In the genomic region with DNA sequence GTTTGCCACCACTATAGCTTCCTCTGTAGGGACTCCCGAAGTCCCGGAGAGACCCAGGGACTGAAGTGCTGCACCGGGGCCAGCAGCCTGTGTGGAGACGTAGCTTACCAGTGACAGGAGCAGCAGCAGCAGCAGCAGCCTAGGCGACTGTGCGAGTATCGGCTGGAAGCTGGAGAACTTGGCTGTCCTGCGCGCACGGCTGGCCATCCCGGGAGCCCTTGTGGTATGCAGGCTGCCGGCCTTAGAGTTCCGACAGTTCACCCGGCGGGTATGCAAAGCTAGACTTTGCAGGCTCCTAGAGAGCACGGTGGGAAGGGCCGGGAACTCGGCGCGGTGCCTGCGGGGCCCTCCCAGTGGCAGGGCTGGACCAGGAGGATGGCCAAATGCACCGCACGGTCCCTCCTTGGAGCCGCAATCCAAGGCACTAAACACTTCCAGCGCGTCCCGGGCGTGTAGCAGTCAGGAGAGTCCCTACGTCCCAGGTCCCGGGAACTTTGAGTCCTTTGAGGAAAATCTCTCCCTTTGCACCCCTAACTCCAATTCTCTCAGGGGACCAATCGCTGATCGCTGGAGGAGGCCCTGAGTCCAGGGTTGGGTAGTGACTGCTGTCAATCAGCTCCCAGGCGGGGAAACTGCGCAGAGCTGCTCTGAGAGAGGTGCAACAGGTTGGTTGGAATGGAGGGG, we compare ENCODE assay signal across 8 mouse cellular contexts. TPM values are rescaled to one million over a fixed set of nuclear protein-coding genes. Genes with fewer than 3 reads are reported as not detected.
DNase-seq lines count a peak whose midpoint lies in the region; ATAC-seq and TF ChIP-seq lines count a peak whose summit lies in the region.

A gene (minus strand): TSS at position 478 of the 684 bp plus-strand sequence.

- H3K9ac ChIP-seq in limb, embryonic 15.5 days: peak within 1 kb of the TSS; percentile 39; the same call in 1 of the 2 replicates
- peak within 1 kb of the TSS; percentile 29; the same call in 1 of the 2 replicates for H3K9ac ChIP-seq in midbrain, postnatal 0 days (replicated peaks; ENCODE audit: low read length, poor library complexity, severe bottlenecking)

- H3K27me3 ChIP-seq in cerebellum, adult 2 months (ENCODE audit: control insufficient read depth, insufficient read depth, low read length): no peaks in the 10 kb centered on the region
- peaks cover 38% of the 10 kb centered on the region for H3K27me3 ChIP-seq in embryonic facial prominence, embryonic 10.5 days (replicated peaks; ENCODE audit: low read depth, poor library complexity, severe bottlenecking)
- H3K27me3 ChIP-seq in kidney, adult 2 months (replicated peaks; ENCODE audit: control insufficient read depth, insufficient read depth, low read length): no peaks in the 10 kb centered on the region
- H3K27me3 ChIP-seq in limb, embryonic 15.5 days: peaks cover 22% of the 10 kb centered on the region
- H3K27me3 ChIP-seq in midbrain, postnatal 0 days (ENCODE audit: insufficient read depth, low read length): peaks cover 21% of the 10 kb centered on the region; the same call in 1 of the 2 replicates

- H3K27ac ChIP-seq in cerebellum, adult 2 months (ENCODE audit: insufficient read depth, low read length): no peak within 1 kb of the TSS
- peak within 1 kb of the TSS; percentile 76 for H3K27ac ChIP-seq in embryonic facial prominence, embryonic 10.5 days (replicated peaks)
- peak within 1 kb of the TSS; percentile 46; the same call in 1 of the 2 replicates for H3K27ac ChIP-seq in kidney, adult 2 months (ENCODE audit: insufficient read depth, low read depth, low read length)
- 0 out of 2 replicates have a peak within 1 kb of the TSS, but pooled peaks have one; percentile 28 for H3K27ac ChIP-seq in limb, embryonic 15.5 days
- no peak within 1 kb of the TSS for H3K27ac ChIP-seq in midbrain, postnatal 0 days (ENCODE audit: low read depth, low read length)

- peaks cover 31% of the 10 kb centered on the region for H3K9me3 ChIP-seq in embryonic facial prominence, embryonic 10.5 days
- peaks cover 8% of the 10 kb centered on the region; the same call in 1 of the 2 replicates for H3K9me3 ChIP-seq in limb, embryonic 15.5 days
- 0 out of 2 replicates have a peak, but pooled peaks cover 6% of the 10 kb centered on the region for H3K9me3 ChIP-seq in midbrain, postnatal 0 days (ENCODE audit: low read length)

- WGBS in cerebellum, adult 2 months: under 1% methylated on average over 34 of the region's 34 CpGs
- under 1% methylated on average over 34 of the region's 34 CpGs for WGBS in embryonic facial prominence, embryonic 10.5 days
- WGBS in kidney, adult 2 months: under 1% methylated on average over 34 of the region's 34 CpGs
- under 1% methylated on average over 34 of the region's 34 CpGs for WGBS in limb, embryonic 15.5 days
- WGBS in midbrain, postnatal 0 days: 1% methylated on average over 34 of the region's 34 CpGs

- ATAC-seq in limb, embryonic 15.5 days (ENCODE audit: insufficient number of reproducible peaks, low FRiP score, low TSS enrichment, low read depth): peak; percentile 85
- ATAC-seq in midbrain, postnatal 0 days (ENCODE audit: low FRiP score): peak; percentile 89

- no peak for TF ChIP-seq CTCF in cerebellum, adult 2 months (IDR thresholded peaks at IDR 0.05; ENCODE audit: borderline replicate concordance, insufficient read depth, low read depth, low read length)
- no peak for TF ChIP-seq CTCF in kidney, adult 2 months (conservative IDR thresholded peaks at IDR 0.05; ENCODE audit: insufficient read depth, insufficient read length, low read depth, low read length)
- TF ChIP-seq CTCF in midbrain, postnatal 0 days (IDR thresholded peaks at IDR 0.05): no peak

- H3K36me3 ChIP-seq in embryonic facial prominence, embryonic 10.5 days (replicated peaks): peaks cover 37% of the 10 kb centered on the region
- no peaks in the 10 kb centered on the region for H3K36me3 ChIP-seq in kidney, adult 2 months (ENCODE audit: control insufficient read depth, insufficient read depth, low read length)
- H3K36me3 ChIP-seq in limb, embryonic 15.5 days: peaks cover 13% of the 10 kb centered on the region
- no peaks in the 10 kb centered on the region for H3K36me3 ChIP-seq in midbrain, postnatal 0 days (ENCODE audit: insufficient read depth, low read length)

- H3K4me2 ChIP-seq in limb, embryonic 15.5 days: peak within 1 kb of the TSS; percentile 99
- H3K4me2 ChIP-seq in midbrain, postnatal 0 days (ENCODE audit: low read depth, low read length, poor library complexity, severe bottlenecking): peak within 1 kb of the TSS; percentile 97

- no peaks in the 10 kb centered on the region for H3K4me1 ChIP-seq in cerebellum, adult 2 months (ENCODE audit: control insufficient read depth, insufficient read depth, low read length)
- peaks cover 30% of the 10 kb centered on the region for H3K4me1 ChIP-seq in embryonic facial prominence, embryonic 10.5 days
- H3K4me1 ChIP-seq in kidney, adult 2 months (ENCODE audit: control insufficient read depth, insufficient read depth, low read length): no peaks in the 10 kb centered on the region
- H3K4me1 ChIP-seq in limb, embryonic 15.5 days: peaks cover 22% of the 10 kb centered on the region
- no peaks in the 10 kb centered on the region; the same call in 1 of the 2 replicates for H3K4me1 ChIP-seq in midbrain, postnatal 0 days (ENCODE audit: insufficient read depth, low read length)

- H3K4me3 ChIP-seq in cerebellum, adult 2 months (replicated peaks; ENCODE audit: insufficient read depth, low read depth, low read length): peak within 1 kb of the TSS; percentile 58
- H3K4me3 ChIP-seq in embryonic facial prominence, embryonic 10.5 days: peak within 1 kb of the TSS; percentile 74
- H3K4me3 ChIP-seq in kidney, adult 2 months (ENCODE audit: insufficient read depth, low read depth, low read length): peak within 1 kb of the TSS; percentile 76
- H3K4me3 ChIP-seq in limb, embryonic 15.5 days: peak within 1 kb of the TSS; percentile 53
- peak within 1 kb of the TSS; percentile 49 for H3K4me3 ChIP-seq in midbrain, postnatal 0 days (ENCODE audit: low read depth, low read length)

- no peak for TF ChIP-seq POLR2A in cerebellum, adult 2 months (IDR thresholded peaks at IDR 0.05; ENCODE audit: borderline replicate concordance, insufficient read depth, low read length)
- no peak for TF ChIP-seq POLR2A in kidney, adult 2 months (IDR thresholded peaks at IDR 0.05; ENCODE audit: low read depth, low read length)

- DNase-seq in cerebellum, adult 2 months: peak; percentile 28 to 30
- DNase-seq in cerebellum, adult 8-10 months: no peak
- peak; percentile 87 for DNase-seq in embryonic facial prominence, embryonic 10.5 days (ENCODE audit: low spot score)
- DNase-seq in heart, adult 8-10 months (ENCODE audit: low spot score): peak; percentile 65
- DNase-seq in kidney, adult 2 months: peak; percentile 91
- DNase-seq in midbrain, postnatal 0 days (ENCODE audit: low spot score): peak; percentile 89
- peak; percentile 80 for DNase-seq in urinary bladder, postnatal 14 days (ENCODE audit: low spot score)

RNA-seq across cellular contexts. Expression of the gene that starts here (rescaled TPM):
- 1.00 and 1.3 TPM in 2 replicates for polyA plus RNA-seq in cerebellum, adult 2 months (2012; rRNA removed)
- polyA plus RNA-seq in embryonic facial prominence, embryonic 10.5 days (2016; fragmentation: Nextera tagmentation; extraction: Ambion mirVana): 7.8 and 10.8 TPM in 2 replicates
- total RNA-seq in heart, adult 8-10 months (2022): 1 to 10 TPM; 1.1 to 4.9 (median 3.5) TPM
- polyA plus RNA-seq in kidney, adult 2 months (2012; rRNA removed): 4.3 and 7.3 TPM in 2 replicates
- polyA plus RNA-seq in limb, embryonic 15.5 days (2015; fragmentation: Nextera tagmentation; extraction: Ambion mirVana): 5.2 and 5.9 TPM in 2 replicates
- 8.8 and 10.0 TPM in 2 replicates for total RNA-seq in midbrain, postnatal 0 days (2014; rRNA removed)
- 1.0 and 1.5 TPM in 2 replicates for polyA plus RNA-seq in midbrain, postnatal 0 days (2015; fragmentation: Nextera tagmentation; extraction: Ambion mirVana)

Comparison
In these comparisons a context has a peak if more than half of its experiments do, and no peak if none do; other contexts are left out.
1. H3K27ac ChIP-seq: peak in embryonic facial prominence, embryonic 10.5 days (single experiment), kidney, adult 2 months (single experiment) and limb, embryonic 15.5 days (single experiment); none in cerebellum, adult 2 months (single experiment) and midbrain, postnatal 0 days (single experiment).
2. Peak in every context shown above with its lines, with median percentiles within 50 percentile points of each other: H3K4me3 ChIP-seq.